Mouse (Mus musculus) kidney, adult 2 months (tissue): ENCODE measurements at regions not wholly inside any gene's neighbourhood (a gene's known extent, or its start where the extent isn't known, plus 50 kb on each side); places are given as distances from the start of the nearest gene placed in this dataset.

Experiments used
- CTCF ChIP-seq: fragments of 200-500 bp; conservative IDR thresholded peaks from 2 replicates; pipeline ENCODE4 v1.5.1; 2011; ENCODE audit warnings: low read depth, mild to moderate bottlenecking, control low read depth, low read length, moderate library complexity, mixed read lengths; ENCODE audit not compliant: insufficient read depth, insufficient read length
- POLR2A ChIP-seq: fragments of 200-500 bp; IDR thresholded peaks from one replicate; pipeline ENCODE4 v1.6.1; 2011; ENCODE audit warnings: low read depth, low read length, control low read depth

GRCm38 (mm10) chr16:31560426-31560825 lies 102.8 kb upstream of the Dlg1 start:
- no peak for TF ChIP-seq CTCF
- TF ChIP-seq POLR2A = no peak
